Mouse (Mus musculus): Measurements from ENCODE around the gene Qpct. TPM values are rescaled to one million over a fixed set of nuclear protein-coding genes. Genes with fewer than 3 reads are reported as not detected.

Qpct gene
- total and polyA plus RNA-seq, 3 experiments: not detected

- Histone ChIP-seq H3K9me3 (replicated peaks; ENCODE audit: low read length) (peaks cover 6% of the 10 kb centered on the region), H3K27ac (ENCODE audit: insufficient read depth, low read depth) (no peak within 1 kb of the TSS), H3K27me3 (replicated peaks) (no peaks in the 10 kb centered on the region), H3K79me2 (replicated peaks; ENCODE audit: control insufficient read depth, extremely low read depth, insufficient read depth, poor library complexity, severe bottlenecking) (no peaks in the 10 kb centered on the region), H3K4me1 (ENCODE audit: control insufficient read depth in 1 of 2, insufficient read depth in 2 of 2) (peaks cover 3 to 10% of the 10 kb centered on the region in 2 experiments; a peak in 1 of 4 replicates), H3K9ac (ENCODE audit: insufficient read depth, low read depth) (no peak within 1 kb of the TSS), H3K4me3 (replicated peaks in 1 of 3; ENCODE audit: low read depth in 2 of 3, low read length in 2 of 3, poor library complexity in 1 of 3) (no peak within 1 kb of the TSS), H3K36me3 (replicated peaks in 1 of 2; ENCODE audit: control insufficient read depth in 1 of 2, insufficient read depth in 1 of 2, low read length in 1 of 2) (no peaks in the 10 kb centered on the region), H3K4me2 (ENCODE audit: insufficient read depth, low read depth, poor library complexity, severe bottlenecking) (no peak within 1 kb of the TSS)
- in situ Hi-C loops (cut with MboI; ENCODE audit: low pct_ligation_motif_present, low pct_unique_long_range_greater_than_20kb, low sequenced_read_pairs) (no loop called here), dilution Hi-C loops (cut with MboI; ENCODE audit: extremely low pct_ligation_motif_present, extremely low pct_unique_long_range_greater_than_20kb, low sequenced_read_pairs) (no loop called here)
- no peak for DNase-seq (ENCODE audit: extremely low read depth)
- no peak for TF ChIP-seq NRF1 (IDR thresholded peaks at IDR 0.05; ENCODE audit: low read depth, low read length)
- no peak for TF ChIP-seq RCOR1 (conservative IDR thresholded peaks at IDR 0.05; ENCODE audit: low read depth, low read length)
These were observed 31.3 kb upstream of the Qpct start, which contains the start of gene Prkd3 for GRCm38 (mm10) chr17:79020208-79020983. Gene Prkd3 (minus strand): TSS chr17:79020816.

- H3K4me3 ChIP-seq (replicated peaks in 1 of 3; ENCODE audit: low read depth in 2 of 3, low read length in 2 of 3, poor library complexity in 1 of 3): no peak overlapping the region
- dilution Hi-C loops (cut with MboI; ENCODE audit: extremely low pct_ligation_motif_present, extremely low pct_unique_long_range_greater_than_20kb, low sequenced_read_pairs): no loop called here
- H3K4me2 ChIP-seq (ENCODE audit: insufficient read depth, low read depth, poor library complexity, severe bottlenecking): no peak overlapping the region
- H3K9me3 ChIP-seq (replicated peaks; ENCODE audit: low read length): peaks cover 6% of the 10 kb centered on the region
- DNase-seq (ENCODE audit: extremely low read depth): no peak
- no peak overlapping the region for H3K9ac ChIP-seq (ENCODE audit: insufficient read depth, low read depth)
- no peak overlapping the region for H3K27ac ChIP-seq (ENCODE audit: insufficient read depth, low read depth)
- no peaks in the 10 kb centered on the region for H3K79me2 ChIP-seq (replicated peaks; ENCODE audit: control insufficient read depth, extremely low read depth, insufficient read depth, poor library complexity, severe bottlenecking)
- H3K4me1 ChIP-seq (ENCODE audit: control insufficient read depth in 1 of 2, insufficient read depth in 2 of 2): peaks cover 2 to 10% of the 10 kb centered on the region in 2 experiments; a peak in 1 of 4 replicates
- TF ChIP-seq ZMIZ1 (IDR thresholded peaks at IDR 0.05; ENCODE audit: low read depth, low read length): no peak
- no peak for TF ChIP-seq SMC3 (IDR thresholded peaks at IDR 0.05; ENCODE audit: low read depth, low read length)
- no peak for TF ChIP-seq E2F4 (IDR thresholded peaks at IDR 0.05; ENCODE audit: insufficient replicate concordance, low read depth, low read length)
- no peak for TF ChIP-seq JUND (conservative IDR thresholded peaks at IDR 0.05; ENCODE audit: low read depth, low read length)
- in situ Hi-C loops (cut with MboI; ENCODE audit: low pct_ligation_motif_present, low pct_unique_long_range_greater_than_20kb, low sequenced_read_pairs): no loop called here
- H3K36me3 ChIP-seq (replicated peaks in 1 of 2; ENCODE audit: control insufficient read depth in 1 of 2, insufficient read depth in 1 of 2, low read length in 1 of 2): no peaks in the 10 kb centered on the region
- H3K27me3 ChIP-seq (replicated peaks): no peaks in the 10 kb centered on the region
These were observed 30.7 kb upstream of the Qpct start for GRCm38 (mm10) chr17:79020984-79021335.

GRCm38 (mm10) chr17:79022746-79023145 is 29.0 kb upstream of the Qpct start:
- Histone ChIP-seq H3K9ac (ENCODE audit: insufficient read depth, low read depth) (no peak overlapping the region), H3K4me1 (ENCODE audit: control insufficient read depth in 1 of 2, insufficient read depth in 2 of 2) (peaks cover 0 to 10% of the 10 kb centered on the region in 2 experiments; a peak in 1 of 4 replicates), H3K27me3 (replicated peaks) (no peaks in the 10 kb centered on the region), H3K79me2 (replicated peaks; ENCODE audit: control insufficient read depth, extremely low read depth, insufficient read depth, poor library complexity, severe bottlenecking) (no peaks in the 10 kb centered on the region), H3K4me3 (replicated peaks in 1 of 3; ENCODE audit: low read depth in 2 of 3, low read length in 2 of 3, poor library complexity in 1 of 3) (no peak overlapping the region), H3K4me2 (ENCODE audit: insufficient read depth, low read depth, poor library complexity, severe bottlenecking) (peak overlapping the region; percentile 56), H3K36me3 (replicated peaks in 1 of 2; ENCODE audit: control insufficient read depth in 1 of 2, insufficient read depth in 1 of 2, low read length in 1 of 2) (no peaks in the 10 kb centered on the region), H3K27ac (ENCODE audit: insufficient read depth, low read depth) (no peak overlapping the region), H3K9me3 (replicated peaks; ENCODE audit: low read length) (peaks cover 6% of the 10 kb centered on the region)
- in situ Hi-C loops (cut with MboI; ENCODE audit: low pct_ligation_motif_present, low pct_unique_long_range_greater_than_20kb, low sequenced_read_pairs): no loop called here
- dilution Hi-C loops (cut with MboI; ENCODE audit: extremely low pct_ligation_motif_present, extremely low pct_unique_long_range_greater_than_20kb, low sequenced_read_pairs): no loop called here
- no peak for DNase-seq (ENCODE audit: extremely low read depth)
- TF ChIP-seq GABPA (IDR thresholded peaks at IDR 0.05; ENCODE audit: insufficient replicate concordance, low read depth, low read length): no peak
- peak; percentile 49 for TF ChIP-seq ZNF384 (IDR thresholded peaks at IDR 0.05; ENCODE audit: low read depth, low read length)

Data from CH12.LX (cell line).